Mouse (Mus musculus) hindbrain, postnatal 0 days (tissue): ENCODE measurements around the gene Ercc1. TPM values are rescaled to one million over a fixed set of nuclear protein-coding genes. Genes with fewer than 3 reads are reported as not detected.

Experiments
- ATAC-seq: fragments of 200-750 bp; cut with Nextera tagmentation; 2 replicates; pipeline ENCODE4 v1.8.0; 2017; ENCODE audit warnings: mild to moderate bottlenecking, moderate TSS enrichment, moderate library complexity
- DNase-seq: peaks from one replicate; pipeline ENCODE4 v3.0.0-alpha.2; 2015; ENCODE audit warnings: low spot score
- H3K27ac ChIP-seq: fragments of 300-500 bp; sonication (generic); 2 replicates; pipeline ENCODE4 v1.5.1; 2014; ENCODE audit warnings: mild to moderate bottlenecking
- H3K27me3 ChIP-seq: fragments of 300-500 bp; sonication (generic); 2 replicates; pipeline ENCODE4 v1.6.1; 2014; ENCODE audit warnings: low read length, mixed read lengths; ENCODE audit not compliant: insufficient read depth
- H3K36me3 ChIP-seq: fragments of 300-500 bp; sonication (generic); 2 replicates; pipeline ENCODE4 v1.6.1; 2014; ENCODE audit warnings: low read length, mixed read lengths; ENCODE audit not compliant: insufficient read depth
- H3K4me1 ChIP-seq: fragments of 300-500 bp; sonication (generic); 2 replicates; pipeline ENCODE4 v1.6.1; 2014; ENCODE audit warnings: antibody characterized with exemption, low read length, mixed read lengths; ENCODE audit not compliant: insufficient read depth
- H3K4me2 ChIP-seq: fragments of 300-500 bp; sonication (generic); 2 replicates; pipeline ENCODE4 v1.6.1; 2014; ENCODE audit warnings: low read depth, mild to moderate bottlenecking, low read length, moderate library complexity, mixed read lengths
- H3K4me3 ChIP-seq: fragments of 300-500 bp; sonication (generic); 2 replicates; pipeline ENCODE4 v1.5.1; 2014; ENCODE audit warnings: low read length
- H3K9ac ChIP-seq: fragments of 300-500 bp; sonication (generic); replicated peaks from 2 replicates; pipeline ENCODE4 v1.6.1; 2014; ENCODE audit warnings: mild to moderate bottlenecking, low read length, moderate library complexity, mixed read lengths
- H3K9me3 ChIP-seq: fragments of 300-500 bp; sonication (generic); 2 replicates; pipeline ENCODE4 v1.6.1; 2016; ENCODE audit warnings: low read length, mixed read lengths
- CTCF ChIP-seq: IDR thresholded peaks from 2 replicates; pipeline ENCODE4 v1.5.1; 2016; ENCODE audit warnings: antibody characterized with exemption, control low read depth, low read depth
- WGBS: fragments of 180-500 bp; shearing (Covaris S2); extraction: QIAGEN DNeasy Blood & Tissue Kit; methylation state at CpG from one replicate; pipeline ENCODE4 v1.1.7; 2014; 5-methylcytosine and 5-hydroxymethylcytosine counted together
- polyA plus RNA-seq: library from polyadenylated mRNA; unstranded; fragments of >200 nt; fragmentation: Nextera tagmentation; extraction: Ambion mirVana; gene quantifications from 2 replicates; pipeline ENCODE4 v1.2.1, GENCODE M21; 2015
- total RNA-seq: library from RNA; depleted of rRNA; stranded (reverse); fragments of >200 nt; gene quantifications from 2 replicates; pipeline ENCODE4 v1.2.3, GENCODE M21; 2014

Ercc1 gene
- total and polyA plus RNA-seq, 2 experiments from 2014 or later: 44.1 to 74.2 TPM

- ATAC-seq: peak; percentile 54; the same call in 1 of the 2 replicates
- peak overlapping the region; percentile 54 for H3K27ac ChIP-seq
- no peak overlapping the region for H3K4me2 ChIP-seq
- TF ChIP-seq CTCF: no peak
- H3K27me3 ChIP-seq: no peaks in the 10 kb centered on the region
- peaks cover 71% of the 10 kb centered on the region for H3K36me3 ChIP-seq
- no peaks in the 10 kb centered on the region for H3K4me1 ChIP-seq
- WGBS: 50% methylated on average over 10 of the region's 10 CpGs
- no peak overlapping the region for H3K4me3 ChIP-seq
- no peak overlapping the region for H3K9ac ChIP-seq
- peak; percentile 48 for DNase-seq
- H3K9me3 ChIP-seq: no peaks in the 10 kb centered on the region
These were observed 44.3 kb downstream of the Ercc1 start for GRCm38 (mm10) chr7:19388699-19389413.

DNA sequence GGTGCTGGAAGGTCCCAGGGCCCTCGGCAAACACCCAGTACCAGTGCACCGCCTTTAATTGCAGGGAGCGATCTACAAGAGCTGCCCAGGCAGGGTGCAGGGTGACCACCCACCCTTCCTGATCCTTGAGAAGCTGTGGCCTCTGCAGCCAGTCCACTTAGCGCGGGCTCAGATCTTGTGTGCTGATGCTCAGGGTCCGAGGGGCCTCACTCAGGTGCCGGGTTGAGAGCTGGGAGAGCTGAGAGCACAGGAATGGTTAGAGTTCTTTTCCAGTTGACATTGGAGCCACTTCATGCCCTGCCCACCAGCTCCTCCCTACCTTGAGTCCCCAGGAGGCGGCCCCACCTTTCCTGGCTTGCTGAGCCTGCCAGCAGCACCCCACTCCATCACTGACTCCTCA lies 49.9 kb downstream of the Ercc1 start:
- Histone ChIP-seq H3K4me1 (0 out of 2 replicates have a peak, but pooled peaks cover 2% of the 10 kb centered on the region), H3K36me3 (peaks cover 51% of the 10 kb centered on the region), H3K4me2 (no peak overlapping the region), H3K4me3 (no peak overlapping the region), H3K9ac (no peak overlapping the region), H3K27me3 (no peaks in the 10 kb centered on the region), H3K27ac (no peak overlapping the region), H3K9me3 (no peaks in the 10 kb centered on the region)
- 91% methylated on average over 8 of the region's 8 CpGs for WGBS
- ATAC-seq: no peak
- no peak for DNase-seq
- no peak for TF ChIP-seq CTCF

GRCm38 (mm10) chr7:19399496-19400280 lies 55.1 kb downstream of the Ercc1 start:
- Histone ChIP-seq H3K36me3 (peaks cover 12% of the 10 kb centered on the region; the same call in 1 of the 2 replicates), H3K4me3 (no peak overlapping the region), H3K27me3 (peaks cover 27% of the 10 kb centered on the region), H3K4me2 (peak overlapping the region; percentile 46), H3K27ac (no peak overlapping the region), H3K9me3 (no peaks in the 10 kb centered on the region), H3K4me1 (peaks cover 7% of the 10 kb centered on the region; the same call in 1 of the 2 replicates), H3K9ac (peak overlapping the region; percentile 30; the same call in 1 of the 2 replicates)
- DNase-seq (no peak), ATAC-seq (0 out of 2 replicates have a peak, but pooled peaks have one; percentile 5)
- WGBS: 4% methylated on average over 27 of the region's 27 CpGs
- no peak for TF ChIP-seq CTCF

- Histone ChIP-seq H3K27me3 (peaks cover 32% of the 10 kb centered on the region), H3K27ac (no peak overlapping the region), H3K4me1 (peaks cover 7% of the 10 kb centered on the region; the same call in 1 of the 2 replicates), H3K9me3 (no peaks in the 10 kb centered on the region), H3K36me3 (no peaks in the 10 kb centered on the region), H3K4me3 (no peak overlapping the region), H3K4me2 (no peak overlapping the region), H3K9ac (no peak overlapping the region)
- ATAC-seq: no peak
- WGBS: 77% methylated on average over 4 of the region's 4 CpGs
- peak; percentile 32; the same call in 1 of the 2 replicates for TF ChIP-seq CTCF
- DNase-seq: no peak
These were observed 56.4 kb downstream of the Ercc1 start for GRCm38 (mm10) chr7:19400946-19401345.

- WGBS: 60% methylated on average over 9 of the region's 9 CpGs
- peaks cover 32% of the 10 kb centered on the region for H3K27me3 ChIP-seq
- H3K4me3 ChIP-seq: no peak overlapping the region
- ATAC-seq: no peak
- no peak overlapping the region for H3K9ac ChIP-seq
- no peak overlapping the region for H3K4me2 ChIP-seq
- no peaks in the 10 kb centered on the region for H3K9me3 ChIP-seq
- TF ChIP-seq CTCF: no peak
- no peak overlapping the region for H3K27ac ChIP-seq
- DNase-seq: no peak
- H3K4me1 ChIP-seq: peaks cover 7% of the 10 kb centered on the region; the same call in 1 of the 2 replicates
- no peaks in the 10 kb centered on the region for H3K36me3 ChIP-seq
These were observed 58.0 kb downstream of the Ercc1 start for GRCm38 (mm10) chr7:19402535-19403112.

- no peak within 1 kb of the TSS for H3K27ac ChIP-seq
- H3K27me3 ChIP-seq: peaks cover 32% of the 10 kb centered on the region
- no peak; the same call in 1 of the 2 replicates for ATAC-seq
- no peaks in the 10 kb centered on the region for H3K9me3 ChIP-seq
- H3K36me3 ChIP-seq: no peaks in the 10 kb centered on the region
- peak within 1 kb of the TSS; percentile 88 for H3K4me2 ChIP-seq
- peaks cover 7% of the 10 kb centered on the region; the same call in 1 of the 2 replicates for H3K4me1 ChIP-seq
- no peak for TF ChIP-seq CTCF
- DNase-seq: peak; percentile 27
- 1% methylated on average over 62 of the region's 62 CpGs for WGBS
- peak within 1 kb of the TSS; percentile 51 for H3K4me3 ChIP-seq
- peak within 1 kb of the TSS; percentile 54 for H3K9ac ChIP-seq
These were observed 59.2 kb downstream of the Ercc1 start, which contains the start of gene Klc3 for GRCm38 (mm10) chr7:19403731-19404296. Gene Klc3 (minus strand): TSS chr7:19404104.
